Mouse (Mus musculus) urinary bladder, adult 2 months (tissue): ENCODE data around the gene Zfp316. TPM values are rescaled to one million over a fixed set of nuclear protein-coding genes. Genes with fewer than 3 reads are reported as not detected.

Source experiments
- DNase-seq: peaks from one replicate; pipeline ENCODE4 v3.0.0; 2022; ENCODE audit warnings: low spot score
- polyA plus RNA-seq: library from polyadenylated mRNA; depleted of rRNA; stranded (reverse); fragments of >200 nt; gene quantifications from 2 replicates; pipeline ENCODE4 v1.2.3, GENCODE M21; 2012

The Zfp316 gene
- polyA plus RNA-seq, 1 experiment, result 3.2 TPM

GRCm38 (mm10) chr5:143279247-143279646 lies 9.4 kb upstream of the Zfp316 start:
- DNase-seq, result no peak

- no peak for DNase-seq
Measured at GRCm38 (mm10) chr5:143275761-143276160, 5.9 kb upstream of the Zfp316 start.

GRCm38 (mm10) chr5:143272540-143273330 lies 2.9 kb upstream of the Zfp316 start:
- no peak for DNase-seq

GRCm38 (mm10) chr5:143272108-143272507 lies 2.3 kb upstream of the Zfp316 start:
- DNase-seq, result no peak

GRCm38 (mm10) chr5:143271642-143272041 lies 1.8 kb upstream of the Zfp316 start:
- no peak for DNase-seq

- no peak for DNase-seq
Measured at GRCm38 (mm10) chr5:143270151-143270519, 313 bp upstream of the Zfp316 start.

- no peak for DNase-seq
Measured at GRCm38 (mm10) chr5:143268985-143269362, 848 bp downstream of the Zfp316 start.

GRCm38 (mm10) chr5:143266794-143267193 lies 3.0 kb downstream of the Zfp316 start:
- DNase-seq, result no peak

GRCm38 (mm10) chr5:143265409-143265808 lies 4.4 kb downstream of the Zfp316 start:
- no peak for DNase-seq

- no peak for DNase-seq
Measured at GRCm38 (mm10) chr5:143264689-143265088, 5.1 kb downstream of the Zfp316 start.

- DNase-seq, result no peak
Measured at GRCm38 (mm10) chr5:143261636-143262035, 8.2 kb downstream of the Zfp316 start.

GRCm38 (mm10) chr5:143255802-143256201 lies 14.0 kb downstream of the Zfp316 start:
- no peak for DNase-seq

GRCm38 (mm10) chr5:143255131-143255519 lies 14.7 kb downstream of the Zfp316 start:
- DNase-seq, result no peak

GRCm38 (mm10) chr5:143254487-143255130 lies 15.2 kb downstream of the Zfp316 start:
- DNase-seq, result no peak

- no peak for DNase-seq
Measured at GRCm38 (mm10) chr5:143253881-143254486, 15.8 kb downstream of the Zfp316 start.

- no peak for DNase-seq
Measured at GRCm38 (mm10) chr5:143253186-143253880, 16.5 kb downstream of the Zfp316 start.

- no peak for DNase-seq
Measured at GRCm38 (mm10) chr5:143252791-143253185, 17.0 kb downstream of the Zfp316 start.

GRCm38 (mm10) chr5:143252039-143252438 lies 17.8 kb downstream of the Zfp316 start:
- DNase-seq, result no peak

GRCm38 (mm10) chr5:143244926-143245325 lies 24.9 kb downstream of the Zfp316 start:
- DNase-seq, result no peak

GRCm38 (mm10) chr5:143236036-143236435 lies 33.8 kb downstream of the Zfp316 start:
- DNase-seq, result no peak

- peak; percentile 79 for DNase-seq
Measured at GRCm38 (mm10) chr5:143235028-143235693, 34.7 kb downstream of the Zfp316 start, which contains the start of gene Zfp12. Zfp12 (plus strand) TSS chr5:143235163.

GRCm38 (mm10) chr5:143226790-143227189 lies 43.0 kb downstream of the Zfp316 start, which contains the start of gene Spdye4a:
Spdye4a (minus strand) TSS chr5:143226890.
- no peak for DNase-seq
